Mouse (Mus musculus) cerebellum, adult 11 months (tissue): Measurements from ENCODE around the gene Creb3l2.
A peak's percentile ranks its signal among the peaks of the same experiment; 100 is the strongest.

Experiments used
- DNase-seq: peaks from one replicate; pipeline ENCODE4 v3.0.0; 2022

Creb3l2 gene

DNA sequence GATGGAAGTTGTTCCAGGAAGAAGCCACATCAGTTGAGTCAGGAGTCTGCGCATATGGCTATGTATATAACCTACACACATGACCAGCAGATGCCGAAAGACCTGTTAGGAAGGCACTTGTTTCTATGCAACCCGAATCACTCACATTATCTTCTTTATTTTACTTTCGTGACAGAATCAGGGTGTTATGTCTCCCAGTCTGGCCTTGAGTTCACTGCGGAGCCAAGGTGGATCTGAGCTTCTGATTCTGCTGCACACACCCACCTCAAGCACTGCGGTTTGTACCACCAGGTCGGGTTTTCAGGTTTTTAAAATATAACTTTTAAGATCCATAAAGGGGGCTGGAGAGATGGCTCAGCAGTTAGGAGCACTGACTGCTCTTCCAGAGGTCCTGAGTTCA, 119.3 kb downstream of the Creb3l2 start:
- DNase-seq = no peak

DNA sequence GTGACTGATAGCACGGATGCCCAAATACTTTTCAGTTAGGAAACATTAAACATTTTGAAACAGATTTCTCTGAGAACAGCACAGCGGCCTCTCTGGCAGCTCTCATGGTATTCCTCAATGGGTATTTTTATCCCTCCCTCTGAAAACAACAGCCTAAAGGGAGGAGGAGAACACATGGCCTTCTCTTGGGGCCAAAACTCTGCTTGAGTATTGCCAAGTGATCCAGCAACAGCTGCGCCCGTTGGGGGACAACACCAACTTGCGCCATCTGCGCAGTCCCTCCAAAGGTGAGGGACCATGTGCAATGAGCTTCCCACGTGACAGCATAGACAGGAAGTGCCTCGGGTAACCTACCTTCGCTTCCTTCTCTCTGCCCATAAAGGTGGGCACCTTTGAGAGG, 119.9 kb downstream of the Creb3l2 start:
- no peak for DNase-seq

- no peak for DNase-seq
These were observed 124.0 kb downstream of the Creb3l2 start for GRCm38 (mm10) chr6:37317904-37318303.

- no peak for DNase-seq
These were observed 126.5 kb downstream of the Creb3l2 start for GRCm38 (mm10) chr6:37315440-37315839.

DNA sequence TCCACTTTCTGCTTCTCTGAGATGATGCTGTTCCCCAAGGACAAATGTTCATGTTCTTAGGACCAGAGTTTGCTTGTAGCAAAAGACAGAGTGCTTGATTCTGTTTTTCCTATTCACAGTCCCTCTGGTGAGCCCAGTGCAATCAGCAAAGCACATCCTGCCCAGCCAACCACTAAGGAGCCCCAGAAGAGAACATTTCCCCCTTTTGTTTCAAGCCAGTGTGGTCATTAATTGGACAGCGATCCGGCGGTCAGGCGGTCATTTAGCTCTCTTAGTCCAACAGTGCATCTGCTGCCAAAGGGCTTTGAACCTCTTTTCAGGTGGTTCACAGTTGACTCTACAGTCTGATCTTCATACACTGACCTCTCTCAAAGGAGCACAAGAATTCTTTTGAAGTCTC, 131.3 kb downstream of the Creb3l2 start:
- DNase-seq = no peak

DNA sequence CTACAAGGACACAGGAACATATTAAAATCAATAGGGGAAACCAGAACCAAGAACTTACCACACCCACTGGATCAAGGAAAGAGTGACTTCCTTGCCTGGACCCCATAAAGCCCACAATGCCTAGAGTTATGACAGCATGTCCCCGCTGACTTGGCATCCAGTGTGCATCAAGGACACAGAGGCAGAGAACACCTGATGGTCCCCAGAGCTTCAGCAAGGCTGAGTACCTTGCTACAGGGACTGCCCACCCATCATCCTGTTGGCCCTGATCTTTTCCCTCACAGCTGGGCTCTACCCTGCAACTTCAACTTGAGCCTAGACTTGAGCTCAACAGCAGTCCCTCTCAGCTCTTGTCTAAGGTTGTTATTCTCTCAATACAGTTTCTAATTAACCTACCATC, 135.3 kb downstream of the Creb3l2 start:
- no peak for DNase-seq

DNA sequence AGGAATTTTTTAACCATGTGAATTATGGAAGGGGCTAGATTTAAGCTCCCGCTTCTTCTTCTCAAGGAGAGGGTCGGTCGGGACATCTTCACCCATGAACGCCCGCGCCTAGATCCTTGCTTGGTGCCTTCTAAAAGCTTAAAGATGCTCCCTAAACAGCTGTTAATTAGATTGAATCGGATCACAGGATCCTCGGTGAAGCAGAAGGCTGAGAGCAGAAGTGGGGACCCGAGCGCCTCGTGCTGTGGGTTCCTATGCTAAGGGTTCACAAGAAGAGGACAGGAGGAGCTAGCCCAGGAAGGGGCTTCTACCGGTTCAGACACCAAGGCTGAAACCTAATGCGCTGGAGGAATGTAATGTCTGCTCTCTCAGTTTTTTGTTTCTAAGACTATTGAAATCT, 141.5 kb downstream of the Creb3l2 start:
- no peak for DNase-seq

- peak; percentile 75 for DNase-seq
These were observed 142.2 kb downstream of the Creb3l2 start, which contains the start of gene Dgki for GRCm38 (mm10) chr6:37299562-37300390. Gene Dgki (minus strand): TSS chr6:37300184.

DNA sequence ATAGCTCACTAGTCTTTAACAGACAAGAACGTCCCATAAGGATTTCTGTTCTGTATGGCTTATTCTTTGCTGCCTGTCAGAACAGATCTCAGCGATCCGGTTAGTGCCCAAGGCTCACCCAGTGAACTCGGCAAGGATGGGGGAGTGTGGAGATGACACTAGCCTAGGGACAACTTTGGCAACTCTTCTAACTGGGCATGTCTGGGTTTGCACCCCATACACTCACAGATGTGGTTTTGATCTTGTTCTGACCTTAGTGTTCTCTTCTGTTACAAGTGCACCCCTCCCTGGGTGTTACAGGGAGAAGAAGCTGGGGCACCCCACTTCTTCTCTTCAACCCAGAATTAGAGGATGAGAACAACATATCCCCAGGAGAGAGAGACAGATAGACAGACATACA, 143.0 kb downstream of the Creb3l2 start:
- no peak for DNase-seq

- no peak for DNase-seq
These were observed 144.0 kb downstream of the Creb3l2 start for GRCm38 (mm10) chr6:37297744-37298482.

- DNase-seq = no peak
These were observed 149.9 kb downstream of the Creb3l2 start for GRCm38 (mm10) chr6:37292068-37292467.

- DNase-seq = no peak
These were observed 150.8 kb downstream of the Creb3l2 start for GRCm38 (mm10) chr6:37291171-37291570.

DNA sequence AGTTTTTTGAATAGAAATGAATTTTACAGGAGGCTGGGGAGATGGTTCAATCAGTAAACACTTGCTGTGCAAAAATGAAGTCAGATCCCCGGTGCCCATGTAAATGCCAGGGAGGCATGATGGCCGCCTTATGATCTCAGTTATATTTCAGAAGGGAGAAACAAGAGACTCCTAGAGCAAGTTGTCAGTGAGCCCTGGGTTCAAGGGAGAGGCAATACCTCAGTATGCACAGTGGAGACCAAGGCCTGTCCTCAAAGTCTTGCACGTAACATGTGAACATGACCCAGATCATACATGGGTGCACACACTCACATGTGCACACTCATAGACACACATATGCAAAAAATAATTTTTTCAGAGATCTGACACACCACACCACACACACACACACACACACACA, 151.3 kb downstream of the Creb3l2 start:
- DNase-seq = no peak

- no peak for DNase-seq
These were observed 155.8 kb downstream of the Creb3l2 start for GRCm38 (mm10) chr6:37286134-37286533.

DNA sequence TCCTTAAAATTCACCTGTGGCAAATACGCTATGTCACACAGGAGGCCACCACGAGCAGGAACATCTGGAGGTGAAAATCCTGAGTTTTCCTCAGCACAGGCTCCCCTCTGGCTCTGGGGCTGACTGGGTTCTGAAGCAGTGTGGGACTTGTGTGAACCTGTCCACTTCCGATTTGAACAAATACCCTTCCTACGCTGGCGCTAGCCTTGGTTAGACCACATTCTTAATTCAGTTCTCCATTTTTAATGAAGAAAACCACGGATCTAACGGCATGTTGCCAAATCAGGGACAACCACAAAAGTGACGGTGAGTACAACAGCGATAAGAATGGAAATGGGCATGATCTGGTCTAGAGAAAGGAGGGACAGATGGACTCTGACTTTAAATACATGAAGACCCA, 157.1 kb downstream of the Creb3l2 start:
- DNase-seq = no peak

DNA sequence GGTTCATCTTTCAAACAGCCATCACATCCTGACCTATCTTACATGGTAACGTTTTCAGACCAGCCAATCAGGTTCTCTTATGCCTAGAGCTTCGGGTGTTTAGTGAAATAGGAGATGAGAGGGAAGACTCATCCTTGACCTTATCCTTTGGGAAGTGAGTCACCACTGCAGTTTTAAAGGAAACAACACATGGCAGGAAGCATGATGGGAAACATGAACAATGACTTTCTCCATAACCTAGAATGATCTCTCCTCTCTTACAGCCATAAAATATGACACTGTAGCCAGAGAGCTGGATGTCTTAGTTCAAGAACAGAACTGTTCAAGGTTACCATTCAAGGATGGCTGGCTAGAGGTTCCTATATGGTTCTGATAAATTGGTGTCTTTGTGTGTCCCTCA, 158.6 kb downstream of the Creb3l2 start:
- DNase-seq = no peak

DNA sequence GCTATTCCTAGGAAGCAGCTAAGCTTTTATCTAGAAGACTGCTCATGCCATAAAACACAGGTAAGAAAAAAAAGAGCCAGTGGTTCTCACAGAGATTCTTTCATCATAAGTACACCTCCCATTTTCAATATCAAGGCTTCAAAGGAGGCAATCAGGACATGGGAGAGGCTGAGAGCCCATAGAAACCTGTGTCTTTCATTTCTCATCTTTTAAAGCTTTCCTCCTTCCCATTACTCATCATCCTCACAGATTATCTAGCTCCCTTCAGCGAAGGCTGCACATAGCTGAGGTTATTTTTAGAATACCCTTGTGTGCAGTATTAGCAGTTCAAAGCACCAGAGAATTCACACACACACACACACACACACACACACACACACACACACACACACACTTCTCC, 159.3 kb downstream of the Creb3l2 start:
- no peak for DNase-seq
